Mouse (Mus musculus) heart, embryonic 14.5 days (tissue): ENCODE measurements around the gene Frs3. TPM values are rescaled to one million over a fixed set of nuclear protein-coding genes. Genes with fewer than 3 reads are reported as not detected.
"Not testable (repeated sequence)": the region's sequence is repeated elsewhere in the genome, so short reads cannot be mapped to it uniquely, and the experiment has no call there.

Experiments
- ATAC-seq: fragments of 200-750 bp; cut with Nextera tagmentation; 2 replicates; pipeline ENCODE4 v1.8.0; 2017; ENCODE audit warnings: low read depth, moderate TSS enrichment; ENCODE audit not compliant: insufficient number of reproducible peaks, insufficient read depth, low FRiP score
- H3K27ac ChIP-seq, 2 experiments: fragments of 200-500 bp in 1 of 2; fragments of 300-500 bp in 1 of 2; sonication (generic) in 1 of 2; replicated peaks in 1 of 2; 2 replicates each; pipeline ENCODE4 v1.5.1; 2012 to 2014; ENCODE audit warnings: low read depth in 2 of 2, low read length in 2 of 2, control low read depth in 1 of 2, mild to moderate bottlenecking in 1 of 2, mixed read lengths in 1 of 2; ENCODE audit not compliant: control insufficient read depth in 1 of 2, insufficient read depth in 1 of 2
- H3K27me3 ChIP-seq: fragments of 300-500 bp; sonication (generic); 2 replicates; pipeline ENCODE4 v1.6.1; 2014; ENCODE audit warnings: mild to moderate bottlenecking, low read length, control low read depth; ENCODE audit not compliant: control insufficient read depth, insufficient read depth
- H3K36me3 ChIP-seq: fragments of 300-500 bp; sonication (generic); 2 replicates; pipeline ENCODE4 v1.6.1; 2014; ENCODE audit warnings: mild to moderate bottlenecking, control low read depth, low read length, mixed read lengths; ENCODE audit not compliant: control insufficient read depth, insufficient read depth
- H3K4me1 ChIP-seq, 2 experiments: fragments of 200-500 bp in 1 of 2; fragments of 300-500 bp in 1 of 2; sonication (generic) in 1 of 2; 2 replicates each; pipeline ENCODE4 v1.6.1; 2012 to 2014; ENCODE audit warnings: low read length in 2 of 2, control low read depth in 1 of 2, mixed read lengths in 1 of 2; ENCODE audit not compliant: control insufficient read depth in 2 of 2, insufficient read depth in 2 of 2
- H3K4me2 ChIP-seq: fragments of 300-500 bp; sonication (generic); 2 replicates; pipeline ENCODE4 v1.6.1; 2014; ENCODE audit warnings: mild to moderate bottlenecking, low read length
- H3K4me3 ChIP-seq, 2 experiments: fragments of 200-500 bp in 1 of 2; fragments of 300-500 bp in 1 of 2; sonication (generic) in 1 of 2; 2 replicates each; pipeline ENCODE4 v1.5.1; 2012 to 2014; ENCODE audit warnings: low read length in 2 of 2, mild to moderate bottlenecking in 2 of 2, control low read depth in 1 of 2, low read depth in 1 of 2, moderate library complexity in 1 of 2; ENCODE audit not compliant: control insufficient read depth in 1 of 2, insufficient read depth in 1 of 2
- H3K9ac ChIP-seq: fragments of 300-500 bp; sonication (generic); 2 replicates; pipeline ENCODE4 v1.6.1; 2014; ENCODE audit warnings: mild to moderate bottlenecking, low read length
- H3K9me3 ChIP-seq: fragments of 300-500 bp; sonication (generic); 2 replicates; pipeline ENCODE4 v1.6.1; 2016; ENCODE audit warnings: low read length, control low read depth; ENCODE audit not compliant: control insufficient read depth
- WGBS: fragments of 180-500 bp; shearing (Covaris S2); extraction: QIAGEN DNeasy Blood & Tissue Kit; methylation state at CpG from one replicate; pipeline ENCODE4 v1.1.7; 2014; 5-methylcytosine and 5-hydroxymethylcytosine counted together
- polyA plus RNA-seq: library from polyadenylated mRNA; unstranded; fragments of >200 nt; fragmentation: Nextera tagmentation; extraction: Ambion mirVana; gene quantifications from 2 replicates; pipeline ENCODE4 v1.2.1, GENCODE M21; 2014

Frs3 gene
- 2.8 TPM in 2 replicates for polyA plus RNA-seq

DNA sequence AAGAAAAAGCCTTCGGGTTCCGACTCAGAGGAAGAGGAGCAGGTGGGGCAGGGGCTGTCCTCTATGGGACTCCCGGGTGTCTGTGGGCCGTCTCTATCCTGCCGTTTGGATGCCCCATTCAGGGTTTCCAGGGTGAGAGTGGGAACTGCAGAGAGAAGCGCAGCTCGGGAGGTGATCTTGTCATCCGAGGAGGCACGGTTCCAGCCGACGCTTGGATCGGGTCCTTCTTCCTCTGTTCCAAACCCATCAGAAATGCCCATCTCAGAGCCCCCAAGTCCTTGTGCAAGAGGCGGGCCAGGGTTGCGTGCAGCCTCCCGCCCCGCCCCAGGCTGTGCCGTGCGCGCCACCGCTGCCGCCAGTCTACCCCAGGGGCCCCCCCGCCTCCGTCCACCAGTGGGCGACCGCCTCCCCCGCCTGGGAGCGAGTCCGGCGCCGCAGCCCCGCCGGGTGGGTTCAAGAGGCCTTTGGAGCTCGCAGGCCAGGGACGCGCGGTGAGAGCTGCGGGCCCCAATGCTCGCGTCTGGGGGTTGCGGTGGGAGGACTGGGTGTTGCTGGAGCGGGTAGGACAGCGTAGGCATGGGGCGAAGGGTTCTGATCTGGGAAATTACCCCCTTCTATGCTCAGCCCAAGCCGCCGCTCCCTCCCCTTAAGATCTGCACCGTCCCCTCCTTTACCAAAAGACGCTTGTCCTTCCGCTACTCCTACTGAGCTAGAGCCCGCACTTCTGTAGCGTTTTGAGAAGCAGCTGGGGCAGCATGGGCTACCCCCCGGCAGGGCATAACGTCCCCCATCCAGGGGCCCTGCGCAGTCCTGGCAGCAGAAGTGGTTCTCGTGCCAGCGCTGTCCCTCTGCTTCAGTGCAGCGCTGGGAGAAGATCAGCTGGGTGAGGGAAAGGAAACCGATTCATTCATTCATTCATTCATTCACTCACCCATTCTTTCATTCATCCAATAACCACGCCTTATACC lies at the start of gene Frs3:
TSS of gene Frs3 (plus strand) at position 423 of the 968 bp plus-strand sequence.
- Histone ChIP-seq H3K4me2 (peak within 1 kb of the TSS; percentile 90), H3K36me3 (peaks cover 29% of the 10 kb centered on the region), H3K9me3 (no peaks in the 10 kb centered on the region), H3K27ac (peak within 1 kb of the TSS; percentile 61 to 76), H3K4me3 (peak within 1 kb of the TSS; percentile 83 to 84), H3K27me3 (0 out of 2 replicates have a peak, but pooled peaks cover 3% of the 10 kb centered on the region), H3K9ac (peak within 1 kb of the TSS; percentile 88), H3K4me1 (peaks cover 4 to 14% of the 10 kb centered on the region in 2 experiments)
- 1% methylated on average over 58 of the region's 58 CpGs for WGBS
- ATAC-seq: peak; percentile 64

GRCm38 (mm10) chr17:47642992-47643391 lies 45.8 kb upstream of the Frs3 start:
- no peak for ATAC-seq
- whole genome bisulfite sequencing: 88% methylated on average over 2 of the region's 2 CpGs
- no peak overlapping the region for H3K9ac ChIP-seq

GRCm38 (mm10) chr17:47646683-47647082 lies 42.1 kb upstream of the Frs3 start:
- H3K27ac ChIP-seq: no peak overlapping the region

More at GRCm38 (mm10) chr17:47642992-47643391, 45.8 kb upstream of the Frs3 start:
- Histone ChIP-seq H3K4me3 (no peak overlapping the region), H3K27me3 (no peaks in the 10 kb centered on the region), H3K4me2 (no peak overlapping the region), H3K9me3 (no peaks in the 10 kb centered on the region), H3K4me1 (no peaks in the 10 kb centered on the region), H3K27ac (no peak overlapping the region), H3K36me3 (no peaks in the 10 kb centered on the region)

GRCm38 (mm10) chr17:47648966-47649365 lies 39.9 kb upstream of the Frs3 start:
- H3K9ac ChIP-seq: no peak overlapping the region
- H3K36me3 ChIP-seq: peaks cover 8% of the 10 kb centered on the region
- WGBS: 66% methylated on average over 4 of the region's 4 CpGs
- H3K27ac ChIP-seq: no peak overlapping the region
- no peaks in the 10 kb centered on the region for H3K27me3 ChIP-seq
- no peak for ATAC-seq
- H3K4me2 ChIP-seq: no peak overlapping the region
- H3K4me3 ChIP-seq: no peak overlapping the region
- H3K4me1 ChIP-seq: no peaks in the 10 kb centered on the region
- H3K9me3 ChIP-seq: no peaks in the 10 kb centered on the region

More at GRCm38 (mm10) chr17:47646683-47647082, 42.1 kb upstream of the Frs3 start:
- H3K4me2 ChIP-seq: no peak overlapping the region
- no peak overlapping the region for H3K9ac ChIP-seq
- H3K4me3 ChIP-seq: no peak overlapping the region
- no peaks in the 10 kb centered on the region for H3K9me3 ChIP-seq
- WGBS: 95% methylated on average over 1 of the region's 1 CpGs
- ATAC-seq: no peak
- peaks cover 8% of the 10 kb centered on the region for H3K36me3 ChIP-seq
- H3K27me3 ChIP-seq: no peaks in the 10 kb centered on the region
- no peaks in the 10 kb centered on the region for H3K4me1 ChIP-seq

GRCm38 (mm10) chr17:47651953-47652352 lies 36.9 kb upstream of the Frs3 start:
- no peak overlapping the region for H3K27ac ChIP-seq
- H3K4me2 ChIP-seq: no peak overlapping the region
- no peak for ATAC-seq
- no peaks in the 10 kb centered on the region for H3K9me3 ChIP-seq
- no peak overlapping the region for H3K4me3 ChIP-seq
- peaks cover 11% of the 10 kb centered on the region for H3K36me3 ChIP-seq
- no peaks in the 10 kb centered on the region for H3K4me1 ChIP-seq
- H3K9ac ChIP-seq: no peak overlapping the region
- H3K27me3 ChIP-seq: no peaks in the 10 kb centered on the region
- WGBS: 80% methylated on average over 2 of the region's 2 CpGs

- WGBS: 90% methylated on average over 8 of the region's 8 CpGs
- not testable (repeated sequence) for H3K4me1 ChIP-seq, H3K4me2 ChIP-seq, H3K4me3 ChIP-seq, H3K9me3 ChIP-seq, ATAC-seq, H3K27ac ChIP-seq, H3K27me3 ChIP-seq, H3K9ac ChIP-seq
- peaks cover 11% of the 10 kb centered on the region for H3K36me3 ChIP-seq
Observed at GRCm38 (mm10) chr17:47654346-47654745, 34.5 kb upstream of the Frs3 start.

DNA sequence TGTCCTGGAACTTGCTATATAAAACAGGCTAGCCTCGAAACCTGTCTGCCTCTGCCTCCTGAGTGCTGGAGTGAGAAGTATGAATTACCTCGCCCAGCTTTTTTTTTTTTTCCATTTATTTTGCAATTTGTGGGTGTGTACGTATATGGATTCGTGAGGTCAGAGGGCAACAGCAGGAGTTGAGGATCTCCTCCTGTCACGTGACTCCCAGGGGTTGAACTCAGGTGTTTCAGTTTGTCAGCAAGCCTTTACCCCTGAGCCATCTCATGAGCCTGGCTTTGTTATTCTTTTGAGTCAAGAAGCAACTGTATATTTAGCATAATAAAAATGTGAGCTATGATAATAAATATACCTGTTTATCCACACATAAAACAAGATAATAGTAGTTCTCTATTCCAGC lies 33.1 kb upstream of the Frs3 start:
- H3K9ac ChIP-seq: no peak overlapping the region
- no peaks in the 10 kb centered on the region for H3K4me1 ChIP-seq
- H3K27ac ChIP-seq: no peak overlapping the region
- peaks cover 5% of the 10 kb centered on the region for H3K36me3 ChIP-seq
- WGBS: 81% methylated on average over 5 of the region's 5 CpGs
- H3K4me3 ChIP-seq: no peak overlapping the region
- no peak for ATAC-seq
- H3K27me3 ChIP-seq: no peaks in the 10 kb centered on the region
- H3K4me2 ChIP-seq: no peak overlapping the region
- H3K9me3 ChIP-seq: no peaks in the 10 kb centered on the region
